Mouse (Mus musculus): ENCODE results near the gene 9130409I23Rik.
"Not testable (repeated sequence)": the region's sequence is repeated elsewhere in the genome, so short reads cannot be mapped to it uniquely, and the experiment has no call there.

Gene 9130409I23Rik

DNA sequence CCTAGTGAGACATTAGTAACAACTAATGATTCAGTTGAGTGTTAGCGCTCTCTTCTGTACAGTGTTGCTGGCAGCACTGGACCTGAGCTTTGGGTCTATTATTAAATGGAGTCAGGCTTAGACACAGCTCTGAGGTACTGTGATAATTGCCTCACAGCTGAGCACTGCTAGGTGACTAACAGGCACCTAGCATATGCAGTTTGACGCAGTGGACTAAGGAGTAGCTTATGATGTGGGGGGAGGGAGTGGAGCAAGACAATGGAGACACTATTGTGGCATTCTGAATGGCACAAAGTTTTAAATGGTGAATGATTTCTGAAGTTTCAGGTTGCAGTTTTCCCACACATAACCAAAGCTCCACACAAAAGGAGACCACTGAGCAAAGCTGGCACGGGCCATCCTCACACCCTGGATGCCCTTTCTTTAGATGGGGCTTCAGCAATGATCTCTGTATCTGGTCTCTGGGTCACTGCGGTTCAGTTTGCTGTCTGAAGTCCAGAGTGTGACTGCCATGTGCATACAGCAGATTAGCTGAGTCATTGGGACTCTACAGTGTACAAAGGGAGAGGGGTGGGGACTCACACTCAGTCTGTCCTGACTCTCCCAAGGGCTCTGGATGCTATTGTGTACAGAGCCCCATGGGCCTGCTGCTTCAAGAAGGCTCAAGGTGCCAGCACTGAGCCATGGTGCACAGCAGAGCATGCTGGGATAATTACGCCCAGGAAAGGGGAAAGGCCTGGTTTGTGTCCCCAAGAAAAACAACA, 15.8 kb upstream of the 9130409I23Rik start:
- DNase-seq (ENCODE audit: low spot score) = not testable (repeated sequence)

DNA sequence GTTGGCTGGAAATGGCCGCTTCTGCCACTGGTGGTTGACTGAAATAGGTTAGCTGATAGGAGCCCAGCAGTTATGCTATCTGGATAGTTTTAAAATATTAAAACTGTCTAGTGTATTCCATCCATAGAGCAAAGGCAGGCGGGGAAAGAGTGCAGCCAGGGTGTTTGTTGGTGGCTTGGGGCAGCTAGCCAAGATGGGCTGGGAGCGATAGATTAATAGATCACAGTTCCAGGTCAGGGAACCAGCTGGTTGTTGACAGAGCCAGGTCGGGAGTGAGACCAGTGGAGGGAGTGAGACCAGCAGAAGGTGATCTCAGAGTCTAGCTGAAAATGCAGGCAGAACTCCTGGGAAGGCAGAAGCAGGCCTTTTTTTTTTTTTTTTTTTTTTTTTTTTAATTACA, 13.4 kb upstream of the 9130409I23Rik start:
- no peak for DNase-seq (ENCODE audit: low spot score)

- no peak for DNase-seq (ENCODE audit: low spot score)
These were observed 11.4 kb upstream of the 9130409I23Rik start for GRCm38 (mm10) chr1:181039652-181040051.

GRCm38 (mm10) chr1:181047520-181047919, 3.5 kb upstream of the 9130409I23Rik start:
- no peak for DNase-seq (ENCODE audit: low spot score)

GRCm38 (mm10) chr1:181049328-181049842, 1.7 kb upstream of the 9130409I23Rik start:
- DNase-seq (ENCODE audit: low spot score) = no peak

- DNase-seq (ENCODE audit: low spot score) = no peak
These were observed 1.9 kb downstream of the 9130409I23Rik start for GRCm38 (mm10) chr1:181052898-181053297.

DNA sequence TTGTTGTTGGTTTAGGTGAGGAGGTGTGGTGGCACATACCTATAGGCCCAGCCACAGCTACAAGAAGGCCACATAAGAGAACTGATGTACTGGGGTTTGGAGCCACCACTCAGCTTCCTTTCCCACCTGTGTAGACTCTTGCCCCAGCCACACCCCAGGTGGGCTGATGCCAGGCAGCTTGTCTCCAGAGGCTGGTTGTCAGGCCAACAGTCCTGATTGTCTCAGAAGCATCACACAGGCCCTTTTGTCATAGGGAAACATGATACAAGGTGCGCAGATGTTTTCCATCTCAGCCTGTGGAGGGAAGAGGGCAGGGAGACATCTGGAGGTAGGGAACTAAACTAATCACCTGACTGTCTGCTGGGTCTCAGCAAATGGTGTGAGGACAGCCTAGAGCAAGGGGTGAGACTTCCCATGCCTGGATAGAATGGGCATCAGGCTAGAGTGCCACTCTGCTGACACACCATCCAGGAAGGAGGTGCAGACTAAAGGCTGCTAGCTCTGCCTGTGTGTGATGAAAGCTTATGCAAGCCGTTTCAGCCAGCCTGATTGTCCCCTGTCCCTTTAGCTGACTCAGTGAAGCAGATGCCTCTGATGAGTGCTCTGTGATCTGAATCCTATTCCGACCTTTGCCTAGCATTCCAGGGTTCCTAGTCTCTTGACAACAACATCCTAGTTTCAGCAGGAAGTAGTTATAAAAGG, 10.9 kb downstream of the 9130409I23Rik start:
- no peak for DNase-seq (ENCODE audit: low spot score)

- DNase-seq (ENCODE audit: low spot score) = no peak
These were observed 13.0 kb downstream of the 9130409I23Rik start for GRCm38 (mm10) chr1:181063991-181064390.

DNA sequence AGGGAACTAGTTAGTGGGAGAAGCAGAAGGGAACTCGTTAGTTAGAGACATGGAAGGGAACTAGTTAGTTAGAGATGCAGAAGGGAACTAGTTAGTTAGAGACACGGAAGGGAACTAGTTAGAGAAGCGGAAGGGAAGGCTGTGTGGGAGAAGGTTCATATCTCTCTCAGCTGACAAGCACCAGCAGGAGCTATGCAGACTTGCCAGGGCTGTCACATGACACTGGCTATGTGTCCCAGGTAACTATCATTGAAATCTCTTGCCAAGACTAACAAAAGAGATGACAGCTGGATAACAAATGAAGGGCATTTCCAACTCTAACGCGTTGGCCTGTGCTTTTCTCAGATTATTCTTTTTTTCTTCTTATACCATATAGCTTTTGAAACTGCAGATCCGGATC, 13.6 kb downstream of the 9130409I23Rik start:
- DNase-seq (ENCODE audit: low spot score) = no peak

DNA sequence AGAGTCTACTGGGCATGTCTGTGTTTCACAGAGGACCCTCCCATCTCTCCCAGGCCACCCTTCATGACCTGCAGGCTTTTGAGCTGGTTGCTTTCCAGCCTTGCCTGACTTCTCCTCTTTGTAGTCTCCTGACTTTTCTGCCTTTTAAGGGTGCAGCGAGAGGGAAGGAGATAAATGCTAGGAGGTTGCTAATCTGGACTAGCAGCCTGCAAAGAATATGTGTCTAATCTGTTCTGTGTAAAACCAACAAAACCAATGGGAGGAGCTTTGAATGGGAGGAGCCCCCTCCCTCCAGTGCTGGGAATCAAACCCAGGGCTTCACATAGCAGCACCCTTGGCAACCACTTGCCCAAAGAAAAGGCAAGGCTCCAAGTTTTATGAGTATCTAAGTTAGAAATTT, 17.3 kb downstream of the 9130409I23Rik start:
- DNase-seq (ENCODE audit: low spot score) = no peak

DNA sequence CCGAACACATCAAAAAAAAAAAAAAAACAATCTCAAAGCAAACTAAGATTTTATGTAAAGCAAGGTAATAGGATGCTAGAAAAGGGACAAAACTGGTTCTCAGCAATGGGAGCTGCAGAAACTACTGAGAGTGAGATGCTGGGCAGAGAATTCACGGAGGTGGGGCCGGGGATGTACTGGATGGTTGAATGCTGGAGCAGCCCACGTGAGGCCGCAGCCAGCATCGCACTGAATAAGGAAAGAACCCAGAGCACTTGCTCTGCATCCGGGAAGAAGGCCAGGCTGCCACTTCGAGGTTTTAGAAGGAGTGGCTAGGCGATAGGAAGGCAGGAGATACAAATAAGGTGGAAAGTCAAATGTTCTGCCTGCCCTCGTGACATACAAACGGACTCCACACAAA, 18.6 kb downstream of the 9130409I23Rik start:
- no peak for DNase-seq (ENCODE audit: low spot score)

- no peak for DNase-seq (ENCODE audit: low spot score)
These were observed 22.0 kb downstream of the 9130409I23Rik start for GRCm38 (mm10) chr1:181073075-181073474.

- no peak for DNase-seq (ENCODE audit: low spot score)
These were observed 33.0 kb downstream of the 9130409I23Rik start for GRCm38 (mm10) chr1:181084021-181084420.

- no peak for DNase-seq (ENCODE audit: low spot score)
These were observed 39.0 kb downstream of the 9130409I23Rik start for GRCm38 (mm10) chr1:181090048-181090447.

Data from testis, postnatal 10 days (tissue).